Mouse (Mus musculus): ENCODE results near the gene Actrt2. TPM values are rescaled to one million over a fixed set of nuclear protein-coding genes. Genes with fewer than 3 reads are reported as not detected.

The Actrt2 gene
- polyA plus RNA-seq, 1 experiment from 2014 or later = not detected

DNA sequence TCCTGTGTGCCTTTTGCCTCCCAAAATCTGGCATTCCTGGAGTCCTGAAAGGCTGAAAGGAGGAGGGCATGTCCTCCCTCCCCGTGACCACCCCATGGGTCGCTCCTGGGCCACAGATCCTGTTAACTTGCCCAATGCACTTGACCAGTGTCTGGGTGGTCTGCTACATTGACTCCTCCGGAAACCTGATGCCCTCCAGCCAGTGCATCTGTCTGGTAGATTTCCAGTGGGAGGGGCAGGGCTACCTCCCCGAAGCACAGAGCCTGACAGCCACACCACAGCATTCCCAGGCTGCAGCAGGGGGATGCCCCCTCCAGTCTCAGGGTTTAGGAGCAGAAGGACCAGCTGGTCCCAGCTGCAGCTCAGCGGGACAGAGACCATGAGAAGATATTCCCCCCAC, 15.2 kb downstream of the Actrt2 start:
- no peak overlapping the region for H3K4me2 ChIP-seq
- H3K27ac ChIP-seq (ENCODE audit: low read depth, low read length) = no peak overlapping the region
- ATAC-seq (replicated peaks; ENCODE audit: insufficient number of reproducible peaks, low FRiP score, low TSS enrichment) = no peak
- no peaks in the 10 kb centered on the region for H3K36me3 ChIP-seq (ENCODE audit: control insufficient read depth, insufficient read depth, low read length)
- no peak overlapping the region for H3K9ac ChIP-seq (ENCODE audit: low read depth, low read length)
- 31% methylated on average over 5 of the region's 5 CpGs for WGBS (ENCODE audit: insufficient replicate concordance)
- peaks cover 8% of the 10 kb centered on the region; the same call in 1 of the 2 replicates for H3K27me3 ChIP-seq (ENCODE audit: control insufficient read depth, insufficient read depth, low read length)
- no peaks in the 10 kb centered on the region for H3K4me1 ChIP-seq (ENCODE audit: control insufficient read depth, insufficient read depth, low read length)
- H3K9me3 ChIP-seq (replicated peaks; ENCODE audit: control insufficient read depth, low read length) = no peaks in the 10 kb centered on the region
- no peak overlapping the region for H3K4me3 ChIP-seq (ENCODE audit: low read depth, low read length)

DNA sequence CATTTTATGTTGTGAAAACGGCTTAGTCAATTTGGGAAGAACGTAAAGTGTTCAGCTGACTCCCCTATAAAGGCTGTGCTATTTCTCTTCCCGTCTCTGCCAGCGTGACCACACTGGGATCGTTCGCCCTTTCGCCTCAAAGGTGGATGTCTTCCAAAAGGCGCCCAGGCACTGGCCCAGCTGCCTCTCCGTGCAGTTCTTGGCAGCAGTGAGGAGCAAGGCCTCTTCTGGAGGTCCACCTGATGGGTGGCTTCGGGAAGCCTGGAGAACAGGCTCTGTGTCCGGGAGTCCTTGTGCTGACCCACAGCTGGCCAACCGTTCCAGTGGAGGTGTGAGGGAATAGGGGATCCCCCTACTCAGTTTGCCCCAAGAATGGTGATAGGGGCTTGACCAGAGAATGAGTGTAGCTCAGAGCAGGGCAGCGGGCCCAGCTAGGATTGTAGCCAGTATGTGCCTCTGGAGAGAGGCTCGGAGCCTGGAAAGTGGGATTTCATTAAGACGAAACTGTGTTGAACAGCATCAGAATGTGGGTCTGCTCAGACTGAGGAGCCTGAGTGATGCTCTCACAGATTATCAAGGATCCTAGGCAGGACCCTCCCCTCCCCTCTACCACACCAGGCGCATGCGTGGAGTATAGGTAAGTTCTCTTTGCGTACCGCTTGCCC, 18.5 kb downstream of the Actrt2 start:
- Histone ChIP-seq H3K9ac (ENCODE audit: low read depth, low read length) (no peak overlapping the region), H3K4me3 (ENCODE audit: low read depth, low read length) (no peak overlapping the region), H3K4me2 (no peak overlapping the region), H3K9me3 (replicated peaks; ENCODE audit: control insufficient read depth, low read length) (peaks cover 6% of the 10 kb centered on the region; the same call in 1 of the 2 replicates), H3K27ac (ENCODE audit: low read depth, low read length) (no peak overlapping the region), H3K4me1 (ENCODE audit: control insufficient read depth, insufficient read depth, low read length) (no peaks in the 10 kb centered on the region), H3K36me3 (ENCODE audit: control insufficient read depth, insufficient read depth, low read length) (no peaks in the 10 kb centered on the region), H3K27me3 (ENCODE audit: control insufficient read depth, insufficient read depth, low read length) (peaks cover 25% of the 10 kb centered on the region)
- WGBS (ENCODE audit: insufficient replicate concordance) = 76% methylated on average over 19 of the region's 19 CpGs
- ATAC-seq (replicated peaks; ENCODE audit: insufficient number of reproducible peaks, low FRiP score, low TSS enrichment) = no peak

DNA sequence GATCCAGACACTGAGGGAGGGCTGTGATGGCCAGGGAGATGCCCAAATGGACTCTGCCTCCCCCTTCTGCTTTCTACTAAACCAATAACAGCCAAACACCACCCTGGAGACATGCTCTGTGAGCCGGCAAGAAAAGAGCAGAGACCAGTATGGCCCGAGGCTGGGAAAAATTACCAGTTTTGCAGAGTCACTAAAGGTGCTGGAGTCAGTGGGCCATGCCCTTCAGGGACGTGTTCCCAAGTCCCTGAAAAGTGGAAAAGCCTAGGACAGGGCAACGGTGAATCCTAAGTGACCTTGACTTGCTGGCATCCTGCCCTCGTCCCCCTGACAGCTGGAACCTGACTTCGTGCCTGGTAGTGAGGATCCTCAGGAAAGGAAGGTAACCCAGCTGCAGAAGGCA, 25.2 kb downstream of the Actrt2 start:
- Histone ChIP-seq H3K4me1 (ENCODE audit: control insufficient read depth, insufficient read depth, low read length) (peaks cover 11% of the 10 kb centered on the region), H3K27me3 (ENCODE audit: control insufficient read depth, insufficient read depth, low read length) (peaks cover 78% of the 10 kb centered on the region)

GRCm38 (mm10) chr4:154641296-154642110, 26.2 kb downstream of the Actrt2 start:
- Histone ChIP-seq H3K27me3 (ENCODE audit: control insufficient read depth, insufficient read depth, low read length) (peaks cover 83% of the 10 kb centered on the region), H3K4me1 (ENCODE audit: control insufficient read depth, insufficient read depth, low read length) (peaks cover 11% of the 10 kb centered on the region), H3K4me2 (peak overlapping the region; percentile 40), H3K27ac (ENCODE audit: low read depth, low read length) (no peak overlapping the region), H3K4me3 (ENCODE audit: low read depth, low read length) (peak overlapping the region; percentile 22), H3K9me3 (replicated peaks; ENCODE audit: control insufficient read depth, low read length) (no peaks in the 10 kb centered on the region), H3K36me3 (ENCODE audit: control insufficient read depth, insufficient read depth, low read length) (no peaks in the 10 kb centered on the region), H3K9ac (ENCODE audit: low read depth, low read length) (no peak overlapping the region)
- WGBS (ENCODE audit: insufficient replicate concordance) = 2% methylated on average over 32 of the region's 32 CpGs
- no peak for ATAC-seq (replicated peaks; ENCODE audit: insufficient number of reproducible peaks, low FRiP score, low TSS enrichment)

More for the DNA sequence above, 25.2 kb downstream of the Actrt2 start:
- no peak for ATAC-seq (replicated peaks; ENCODE audit: insufficient number of reproducible peaks, low FRiP score, low TSS enrichment)
- peaks cover 6% of the 10 kb centered on the region; the same call in 1 of the 2 replicates for H3K9me3 ChIP-seq (replicated peaks; ENCODE audit: control insufficient read depth, low read length)
- H3K36me3 ChIP-seq (ENCODE audit: control insufficient read depth, insufficient read depth, low read length) = no peaks in the 10 kb centered on the region
- 3% methylated on average over 6 of the region's 6 CpGs for WGBS (ENCODE audit: insufficient replicate concordance)
- H3K4me3 ChIP-seq (ENCODE audit: low read depth, low read length) = no peak overlapping the region
- no peak overlapping the region for H3K4me2 ChIP-seq
- H3K27ac ChIP-seq (ENCODE audit: low read depth, low read length) = no peak overlapping the region
- H3K9ac ChIP-seq (ENCODE audit: low read depth, low read length) = no peak overlapping the region

- Histone ChIP-seq H3K27me3 (ENCODE audit: control insufficient read depth, insufficient read depth, low read length) (peaks cover 78% of the 10 kb centered on the region), H3K4me1 (ENCODE audit: control insufficient read depth, insufficient read depth, low read length) (peaks cover 11% of the 10 kb centered on the region), H3K27ac (ENCODE audit: low read depth, low read length) (no peak overlapping the region), H3K4me2 (peak overlapping the region; percentile 40), H3K36me3 (ENCODE audit: control insufficient read depth, insufficient read depth, low read length) (no peaks in the 10 kb centered on the region), H3K9me3 (replicated peaks; ENCODE audit: control insufficient read depth, low read length) (no peaks in the 10 kb centered on the region), H3K9ac (ENCODE audit: low read depth, low read length) (no peak overlapping the region), H3K4me3 (ENCODE audit: low read depth, low read length) (peak overlapping the region; percentile 22)
- WGBS (ENCODE audit: insufficient replicate concordance) = 8% methylated on average over 20 of the region's 20 CpGs
- ATAC-seq (replicated peaks; ENCODE audit: insufficient number of reproducible peaks, low FRiP score, low TSS enrichment) = no peak
These were observed 27.0 kb downstream of the Actrt2 start for GRCm38 (mm10) chr4:154640443-154641295.

DNA sequence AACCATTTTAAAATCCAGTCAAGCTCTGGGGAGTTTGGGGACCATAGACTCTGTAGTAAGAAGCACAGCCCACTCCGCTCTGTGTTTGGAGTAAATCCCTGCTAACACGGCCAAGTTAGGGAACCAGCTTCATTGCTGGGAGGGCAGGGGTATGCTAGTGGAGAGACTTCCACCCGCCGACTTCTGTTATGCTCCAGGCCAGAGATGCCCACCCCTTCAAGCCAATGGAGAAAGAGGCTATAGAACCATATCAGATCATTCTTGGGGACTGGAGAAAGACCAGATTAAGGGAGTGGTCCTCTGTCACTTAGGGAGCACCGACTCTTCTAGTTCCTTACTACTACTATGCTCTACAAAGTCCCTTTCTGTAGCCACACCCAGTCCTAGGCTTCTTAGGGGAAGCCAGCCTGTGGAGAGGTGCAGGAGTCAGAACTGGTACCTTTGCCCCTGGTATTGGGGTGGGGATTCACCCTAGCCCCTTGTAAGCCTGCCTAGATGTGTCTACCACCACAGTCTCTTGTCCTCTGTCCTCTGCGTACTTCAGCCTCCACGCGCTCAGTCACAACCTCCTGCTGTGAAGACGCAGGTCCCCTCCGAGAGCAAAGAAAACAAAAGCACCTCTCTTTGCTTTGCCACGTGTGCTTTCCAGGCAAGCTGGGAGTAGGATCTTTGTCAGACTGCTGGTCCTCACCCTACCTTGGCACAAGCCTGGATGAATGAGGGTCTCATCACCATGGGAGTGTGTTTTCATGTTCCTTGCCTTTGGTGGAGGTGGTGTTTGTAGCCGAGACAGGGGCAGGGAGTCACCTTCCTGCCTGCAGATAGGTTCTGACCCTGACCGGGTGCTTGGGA, 27.9 kb downstream of the Actrt2 start:
- H3K4me1 ChIP-seq (ENCODE audit: control insufficient read depth, insufficient read depth, low read length) = peaks cover 11% of the 10 kb centered on the region
- H3K27me3 ChIP-seq (ENCODE audit: control insufficient read depth, insufficient read depth, low read length) = peaks cover 76% of the 10 kb centered on the region
- ATAC-seq (replicated peaks; ENCODE audit: insufficient number of reproducible peaks, low FRiP score, low TSS enrichment) = no peak
- H3K36me3 ChIP-seq (ENCODE audit: control insufficient read depth, insufficient read depth, low read length) = no peaks in the 10 kb centered on the region
- H3K4me2 ChIP-seq = peak overlapping the region; percentile 85
- H3K9ac ChIP-seq (ENCODE audit: low read depth, low read length) = no peak overlapping the region; the same call in 1 of the 2 replicates
- WGBS (ENCODE audit: insufficient replicate concordance) = 16% methylated on average over 13 of the region's 13 CpGs
- no peak overlapping the region for H3K27ac ChIP-seq (ENCODE audit: low read depth, low read length)
- H3K4me3 ChIP-seq (ENCODE audit: low read depth, low read length) = peak overlapping the region; percentile 16; the same call in 1 of the 2 replicates
- no peaks in the 10 kb centered on the region for H3K9me3 ChIP-seq (replicated peaks; ENCODE audit: control insufficient read depth, low read length)

GRCm38 (mm10) chr4:154639126-154639525, 28.5 kb downstream of the Actrt2 start:
- no peak for ATAC-seq (replicated peaks; ENCODE audit: insufficient number of reproducible peaks, low FRiP score, low TSS enrichment)
- Histone ChIP-seq H3K27me3 (ENCODE audit: control insufficient read depth, insufficient read depth, low read length) (peaks cover 77% of the 10 kb centered on the region), H3K9ac (ENCODE audit: low read depth, low read length) (no peak overlapping the region; the same call in 1 of the 2 replicates), H3K4me1 (ENCODE audit: control insufficient read depth, insufficient read depth, low read length) (peaks cover 17% of the 10 kb centered on the region), H3K27ac (ENCODE audit: low read depth, low read length) (no peak overlapping the region), H3K4me2 (peak overlapping the region; percentile 85), H3K36me3 (ENCODE audit: control insufficient read depth, insufficient read depth, low read length) (no peaks in the 10 kb centered on the region), H3K4me3 (ENCODE audit: low read depth, low read length) (peak overlapping the region; percentile 14; the same call in 1 of the 2 replicates), H3K9me3 (replicated peaks; ENCODE audit: control insufficient read depth, low read length) (no peaks in the 10 kb centered on the region)
- WGBS (ENCODE audit: insufficient replicate concordance) = 3% methylated on average over 7 of the region's 7 CpGs

Data from heart, embryonic 11.5 days (tissue).